ENCODE assay signal across 8 mouse cellular contexts in the genomic region with DNA sequence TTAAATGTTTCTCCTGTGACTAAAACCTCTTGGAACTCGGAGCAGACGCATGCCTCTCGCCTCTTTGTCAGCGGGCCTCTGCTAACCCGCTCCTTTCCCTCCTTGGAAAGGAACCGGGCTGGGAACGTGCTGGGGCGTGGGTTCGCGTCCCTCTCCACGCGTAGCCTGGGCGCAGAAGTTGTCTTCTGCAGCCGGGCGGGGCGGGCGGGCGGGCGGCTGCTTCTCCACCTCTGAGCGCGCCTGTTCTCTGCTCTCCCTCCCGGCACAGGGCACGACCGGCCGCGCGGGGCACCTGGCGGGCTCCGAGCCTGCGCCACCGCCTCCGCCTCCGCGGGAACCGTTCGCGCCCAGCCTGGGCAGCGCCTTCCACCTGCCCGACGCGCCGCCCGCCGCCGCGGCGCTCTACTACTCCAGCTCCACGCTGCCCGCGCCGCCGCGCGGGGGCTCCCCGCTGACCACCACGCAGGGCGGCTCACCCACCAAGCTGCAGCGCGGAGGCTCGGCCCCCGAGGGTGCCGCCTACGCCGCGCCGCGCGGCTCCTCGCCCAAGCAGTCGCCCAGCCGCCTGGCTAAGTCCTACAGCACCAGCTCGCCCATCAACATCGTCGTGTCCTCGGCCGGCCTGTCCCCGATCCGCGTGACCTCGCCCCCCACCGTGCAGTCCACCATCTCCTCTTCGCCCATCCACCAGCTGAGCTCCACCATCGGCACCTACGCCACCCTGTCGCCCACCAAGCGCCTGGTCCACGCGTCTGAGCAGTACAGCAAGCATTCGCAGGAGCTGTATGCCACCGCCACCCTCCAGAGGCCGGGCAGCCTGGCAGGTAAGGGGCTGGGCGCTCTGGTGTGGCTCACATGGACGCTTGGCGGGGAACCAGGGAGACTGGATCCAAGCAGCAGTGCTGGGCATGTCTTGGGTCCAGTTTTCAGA.
DNase-seq lines count a peak whose midpoint lies in the region; ATAC-seq and TF ChIP-seq lines count a peak whose summit lies in the region.

No protein-coding gene starts in this region.

- H3K4me2 ChIP-seq in heart, embryonic 14.5 days (ENCODE audit: low read length), result peak overlapping the region; percentile 99
- H3K4me2 ChIP-seq in stomach, embryonic 16.5 days (ENCODE audit: low read depth, low read length), result peak overlapping the region; percentile 95

- no peaks in the 10 kb centered on the region for H3K9me3 ChIP-seq in heart, embryonic 14.5 days (ENCODE audit: control insufficient read depth, low read length)
- no peaks in the 10 kb centered on the region for H3K9me3 ChIP-seq in midbrain, embryonic 10.5 days (replicated peaks)
- H3K9me3 ChIP-seq in stomach, embryonic 16.5 days (replicated peaks; ENCODE audit: control insufficient read depth, low read length), result no peaks in the 10 kb centered on the region

- no peak; the same call in 1 of the 2 replicates for ATAC-seq in heart, embryonic 14.5 days (ENCODE audit: insufficient number of reproducible peaks, insufficient read depth, low FRiP score, low read depth)
- ATAC-seq in stomach, embryonic 16.5 days (ENCODE audit: insufficient read depth, low FRiP score), result peak; percentile 58; the same call in 1 of the 2 replicates

- no peak for TF ChIP-seq POLR2A in spleen, adult 2 months (IDR thresholded peaks at IDR 0.05; ENCODE audit: low read depth, low read length)

- WGBS in spleen, adult 2 months, result 2% methylated on average over 90 of the region's 94 CpGs
- WGBS in heart, embryonic 14.5 days, result 1% methylated on average over 91 of the region's 94 CpGs
- 1% methylated on average over 94 of the region's 94 CpGs for WGBS in midbrain, embryonic 10.5 days
- WGBS in stomach, embryonic 16.5 days, result 2% methylated on average over 94 of the region's 94 CpGs

- H3K36me3 ChIP-seq in spleen, adult 2 months (ENCODE audit: control insufficient read depth, insufficient read depth, low read length), result no peaks in the 10 kb centered on the region
- H3K36me3 ChIP-seq in heart, embryonic 14.5 days (ENCODE audit: control insufficient read depth, insufficient read depth, low read length), result no peaks in the 10 kb centered on the region
- H3K36me3 ChIP-seq in midbrain, embryonic 10.5 days, result no peaks in the 10 kb centered on the region
- H3K36me3 ChIP-seq in stomach, embryonic 16.5 days (ENCODE audit: control insufficient read depth, insufficient read depth, low read length), result no peaks in the 10 kb centered on the region

- no peak for DNase-seq in spleen, adult 2 months (ENCODE audit: low read depth in 1 of 2, low spot score in 2 of 2)
- no peak for DNase-seq in spleen, adult 12 weeks (ENCODE audit: low spot score)
- DNase-seq in cerebellum, postnatal 14 days, result peak; percentile 64 to 65
- peak; percentile 32 for DNase-seq in left cerebral cortex, postnatal 4 days
- peak; percentile 42 for DNase-seq in midbrain, embryonic 10.5 days (ENCODE audit: low spot score)
- DNase-seq in gastrocnemius, postnatal 25 days, result no peak

- H3K9ac ChIP-seq in heart, embryonic 14.5 days (ENCODE audit: low read length), result peak overlapping the region; percentile 64
- H3K9ac ChIP-seq in stomach, embryonic 16.5 days (ENCODE audit: low read length), result peak overlapping the region; percentile 71

- peaks cover 13% of the 10 kb centered on the region for H3K27me3 ChIP-seq in spleen, adult 2 months (ENCODE audit: control insufficient read depth, insufficient read depth, low read length)
- H3K27me3 ChIP-seq in heart, embryonic 14.5 days (ENCODE audit: control insufficient read depth, insufficient read depth, low read length), result peaks cover 32% of the 10 kb centered on the region
- H3K27me3 ChIP-seq in midbrain, embryonic 10.5 days (ENCODE audit: low read depth, poor library complexity, severe bottlenecking), result peaks cover 39% of the 10 kb centered on the region
- peaks cover 15% of the 10 kb centered on the region for H3K27me3 ChIP-seq in stomach, embryonic 16.5 days (ENCODE audit: control insufficient read depth, insufficient read depth, low read length)

- peaks cover 5% of the 10 kb centered on the region; the same call in 1 of the 2 replicates for H3K4me1 ChIP-seq in spleen, adult 2 months (ENCODE audit: control insufficient read depth, insufficient read depth, insufficient read length)
- H3K4me1 ChIP-seq in heart, embryonic 14.5 days (ENCODE audit: control insufficient read depth in 2 of 2, insufficient read depth in 2 of 2, low read length in 2 of 2), result peaks cover 3% of the 10 kb centered on the region in 2 experiments; a peak in 2 of 4 replicates
- H3K4me1 ChIP-seq in midbrain, embryonic 10.5 days, result peaks cover 25% of the 10 kb centered on the region
- peaks cover 3% of the 10 kb centered on the region; the same call in 1 of the 2 replicates for H3K4me1 ChIP-seq in stomach, embryonic 16.5 days (ENCODE audit: control insufficient read depth, insufficient read depth, low read length)

- TF ChIP-seq CTCF in spleen, adult 2 months (IDR thresholded peaks at IDR 0.05; ENCODE audit: extremely low read depth, insufficient read depth, insufficient read length, insufficient replicate concordance), result no peak

- H3K27ac ChIP-seq in spleen, adult 2 months (ENCODE audit: insufficient read depth, low read length), result no peak overlapping the region
- H3K27ac ChIP-seq in heart, embryonic 14.5 days (replicated peaks in 1 of 2; ENCODE audit: control insufficient read depth in 1 of 2, insufficient read depth in 1 of 2, low read depth in 2 of 2, low read length in 2 of 2), result no peak overlapping the region
- peak overlapping the region; percentile 83 for H3K27ac ChIP-seq in midbrain, embryonic 10.5 days (replicated peaks)
- no peak overlapping the region for H3K27ac ChIP-seq in stomach, embryonic 16.5 days (ENCODE audit: low read length)

- peak overlapping the region; percentile 43; the same call in 1 of the 2 replicates for H3K4me3 ChIP-seq in spleen, adult 2 months (ENCODE audit: extremely low read depth, insufficient read depth, insufficient read length)
- H3K4me3 ChIP-seq in heart, embryonic 14.5 days (ENCODE audit: control insufficient read depth in 1 of 2, insufficient read depth in 1 of 2, low read depth in 1 of 2, low read length in 2 of 2), result peak overlapping the region; percentile 48 to 58
- H3K4me3 ChIP-seq in midbrain, embryonic 10.5 days, result peak overlapping the region; percentile 75
- peak overlapping the region; percentile 58 for H3K4me3 ChIP-seq in stomach, embryonic 16.5 days (replicated peaks; ENCODE audit: low read length)

- intact Hi-C loops in left cerebral cortex, postnatal 4 days (cut with DNase I), result no loop called here

Comparison
In these comparisons a context has a peak if more than half of its experiments do, and no peak if none do; other contexts are left out.
1. DNase-seq: peak in cerebellum, postnatal 14 days (2 of 2), left cerebral cortex, postnatal 4 days (single experiment) and midbrain, embryonic 10.5 days (single experiment); none in spleen, adult 2 months (0 of 2), spleen, adult 12 weeks (single experiment) and gastrocnemius, postnatal 25 days (single experiment).
2. Peak in every context shown above with its lines, with median percentiles within 50 percentile points of each other: H3K4me3 ChIP-seq.